Mouse (Mus musculus) liver, embryonic 13.5 days (tissue): Measurements from ENCODE around the gene Wfdc13. TPM values are rescaled to one million over a fixed set of nuclear protein-coding genes. Genes with fewer than 3 reads are reported as not detected.

Experiments used
- ATAC-seq: fragments of 200-750 bp; cut with Nextera tagmentation; 2 replicates; pipeline ENCODE4 v1.8.0; 2017; ENCODE audit warnings: low read depth, mild to moderate bottlenecking, moderate number of reproducible peaks, moderate library complexity
- DNase-seq: peaks from one replicate; pipeline ENCODE4 v3.0.0; 2022
- H3K27ac ChIP-seq: fragments of 300-500 bp; sonication (generic); 2 replicates; pipeline ENCODE4 v1.5.1; 2015; ENCODE audit warnings: moderate library complexity, mild to moderate bottlenecking, inconsistent platforms
- H3K27me3 ChIP-seq: fragments of 300-500 bp; sonication (generic); 2 replicates; pipeline ENCODE4 v1.6.1; 2015; ENCODE audit warnings: mild to moderate bottlenecking, inconsistent platforms
- H3K36me3 ChIP-seq: fragments of 300-500 bp; sonication (generic); 2 replicates; pipeline ENCODE4 v1.6.1; 2015; ENCODE audit warnings: mild to moderate bottlenecking, inconsistent platforms
- H3K4me1 ChIP-seq: fragments of 300-500 bp; sonication (generic); replicated peaks from 2 replicates; pipeline ENCODE4 v1.6.1; 2015; ENCODE audit warnings: inconsistent platforms
- H3K4me2 ChIP-seq: fragments of 300-500 bp; sonication (generic); 2 replicates; pipeline ENCODE4 v1.6.1; 2015; ENCODE audit warnings: inconsistent platforms, mild to moderate bottlenecking, moderate library complexity
- H3K4me3 ChIP-seq: fragments of 300-500 bp; sonication (generic); replicated peaks from 2 replicates; pipeline ENCODE4 v1.5.1; 2015; ENCODE audit warnings: mild to moderate bottlenecking, inconsistent platforms
- H3K9ac ChIP-seq: fragments of 300-500 bp; sonication (generic); 2 replicates; pipeline ENCODE4 v1.6.1; 2015; ENCODE audit warnings: mild to moderate bottlenecking, inconsistent platforms
- H3K9me3 ChIP-seq: fragments of 300-500 bp; sonication (generic); replicated peaks from 2 replicates; pipeline ENCODE4 v1.6.1; 2016; ENCODE audit warnings: inconsistent platforms
- WGBS: fragments of 180-500 bp; shearing (Covaris S2); methylation state at CpG from one replicate; pipeline ENCODE4 v1.1.7; 2015; ENCODE audit not compliant: insufficient replicate concordance; 5-methylcytosine and 5-hydroxymethylcytosine counted together
- polyA plus RNA-seq: library from polyadenylated mRNA; unstranded; fragments of >200 nt; fragmentation: Nextera tagmentation; extraction: Ambion mirVana; gene quantifications from 2 replicates; pipeline ENCODE4 v1.2.1, GENCODE M21; 2015

Gene Wfdc13
- polyA plus RNA-seq, 1 experiment from 2014 or later = not detected

DNA sequence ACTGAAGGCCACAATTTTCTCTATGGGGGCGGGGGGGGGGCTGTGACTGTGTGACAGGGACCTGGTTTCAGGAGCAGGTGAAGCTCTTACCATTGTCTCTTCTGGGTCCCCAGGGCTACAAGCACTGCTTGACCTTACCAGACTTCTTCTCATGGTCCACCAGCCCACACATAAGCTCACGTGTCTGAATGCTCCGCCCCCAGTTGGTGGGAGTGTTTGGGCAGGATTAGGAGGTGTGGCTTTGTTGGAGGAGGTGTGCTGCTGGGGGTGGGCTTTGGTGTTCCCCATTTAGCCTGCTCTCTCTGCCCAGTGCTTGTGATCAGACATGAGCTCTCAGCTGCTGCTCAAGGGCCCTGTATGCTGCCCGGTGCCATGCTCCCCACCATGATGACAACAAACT lies 38.4 kb downstream of the Wfdc13 start:
- ATAC-seq (no peak), DNase-seq (no peak)
- H3K36me3 ChIP-seq = no peaks in the 10 kb centered on the region
- no peak overlapping the region for H3K27ac ChIP-seq
- H3K4me1 ChIP-seq = no peaks in the 10 kb centered on the region
- WGBS = 49% methylated on average over 4 of the region's 4 CpGs
- no peak overlapping the region for H3K4me2 ChIP-seq
- H3K4me3 ChIP-seq = no peak overlapping the region
- no peak overlapping the region for H3K9ac ChIP-seq
- H3K9me3 ChIP-seq = no peaks in the 10 kb centered on the region
- H3K27me3 ChIP-seq = no peaks in the 10 kb centered on the region

DNA sequence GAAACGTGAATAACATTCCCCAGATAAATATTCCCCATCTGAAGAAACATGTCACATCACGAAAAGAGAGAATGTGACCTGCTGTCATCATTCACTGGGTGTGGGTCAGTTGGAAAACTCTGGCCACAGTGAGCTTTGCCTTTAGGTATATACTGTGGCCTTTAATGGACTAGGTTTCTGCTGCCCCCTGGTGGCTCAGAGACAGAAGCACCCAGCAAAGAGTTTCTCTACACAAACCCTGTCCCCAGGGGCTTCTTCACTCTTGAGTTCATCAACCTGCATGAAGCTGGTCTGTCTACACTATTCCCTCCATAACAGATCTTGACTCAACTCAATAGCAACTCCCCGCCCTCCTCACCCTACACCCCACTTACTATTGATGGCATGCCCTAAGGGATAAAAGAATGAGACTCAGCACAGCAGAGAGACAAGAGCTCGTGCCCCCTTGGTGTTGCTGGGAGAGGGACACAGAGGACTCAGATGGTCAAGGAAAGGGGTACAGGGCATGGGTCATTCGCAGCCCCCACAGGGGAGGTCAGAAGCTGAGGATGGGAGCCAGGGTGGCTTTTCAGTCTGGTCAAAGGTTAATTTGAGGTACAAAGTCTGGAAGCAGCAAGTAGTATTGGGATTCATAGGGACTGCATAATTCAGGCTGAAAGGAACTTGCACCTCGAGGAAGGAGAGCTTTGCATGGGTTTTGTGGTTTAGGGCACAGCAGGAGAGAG lies 41.1 kb downstream of the Wfdc13 start:
- Histone ChIP-seq H3K27ac (no peak overlapping the region), H3K9me3 (no peaks in the 10 kb centered on the region), H3K4me2 (no peak overlapping the region), H3K4me1 (no peaks in the 10 kb centered on the region), H3K9ac (no peak overlapping the region), H3K27me3 (no peaks in the 10 kb centered on the region), H3K4me3 (no peak overlapping the region), H3K36me3 (no peaks in the 10 kb centered on the region)
- 14% methylated on average over 6 of the region's 6 CpGs for WGBS
- DNase-seq (peak; percentile 28), ATAC-seq (peak; percentile 51; the same call in 1 of the 2 replicates)

DNA sequence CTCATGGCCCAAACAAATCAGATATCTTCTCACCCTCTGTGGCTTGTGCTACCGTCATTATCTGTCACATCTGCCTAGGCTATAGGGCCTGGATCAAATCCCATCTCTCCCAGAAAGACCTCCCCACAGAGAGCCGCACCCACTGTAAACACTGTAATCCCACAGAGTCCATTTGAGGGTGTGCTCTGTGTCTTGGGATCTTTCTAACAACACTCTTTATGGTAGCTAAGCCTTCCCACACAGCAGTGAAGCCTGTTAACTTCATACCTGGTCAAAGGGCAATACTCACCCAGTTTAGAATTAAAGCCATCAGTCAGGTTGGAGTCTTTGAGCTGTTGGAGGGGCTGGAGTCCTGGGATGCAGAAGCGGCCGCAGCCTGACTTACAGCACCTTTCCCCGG lies 46.8 kb downstream of the Wfdc13 start:
- no peak overlapping the region for H3K4me2 ChIP-seq
- H3K27me3 ChIP-seq = no peaks in the 10 kb centered on the region
- H3K36me3 ChIP-seq = no peaks in the 10 kb centered on the region
- no peaks in the 10 kb centered on the region for H3K9me3 ChIP-seq
- WGBS = 65% methylated on average over 5 of the region's 5 CpGs
- ATAC-seq (no peak), DNase-seq (no peak)
- no peaks in the 10 kb centered on the region for H3K4me1 ChIP-seq
- no peak overlapping the region for H3K4me3 ChIP-seq
- H3K9ac ChIP-seq = no peak overlapping the region
- no peak overlapping the region for H3K27ac ChIP-seq

DNA sequence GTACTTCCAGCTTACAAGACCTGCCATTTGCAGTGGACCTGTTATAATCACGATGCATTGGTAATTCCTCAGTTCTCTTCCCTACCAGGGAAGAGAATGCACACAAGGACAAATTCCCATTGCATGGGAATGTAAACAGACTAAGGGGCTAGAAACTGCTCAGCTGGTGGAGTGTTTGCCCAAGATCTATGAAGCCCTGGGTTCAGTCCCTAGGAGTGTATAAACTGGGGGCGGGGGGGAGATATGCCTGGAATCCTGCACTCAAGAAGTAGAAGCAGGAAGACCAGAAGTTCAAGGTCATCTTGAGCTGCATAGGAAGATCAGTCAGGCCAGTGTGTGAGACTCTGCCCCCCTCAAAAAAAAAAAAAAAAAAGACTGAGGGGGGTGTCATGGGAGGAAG lies 48.4 kb downstream of the Wfdc13 start:
- Histone ChIP-seq H3K9ac (no peak overlapping the region), H3K36me3 (no peaks in the 10 kb centered on the region), H3K4me1 (no peaks in the 10 kb centered on the region), H3K4me2 (no peak overlapping the region), H3K9me3 (no peaks in the 10 kb centered on the region), H3K27ac (no peak overlapping the region), H3K27me3 (0 out of 2 replicates have a peak, but pooled peaks cover 3% of the 10 kb centered on the region), H3K4me3 (no peak overlapping the region)
- DNase-seq = no peak
- WGBS = 68% methylated on average over 2 of the region's 2 CpGs
- no peak for ATAC-seq

DNA sequence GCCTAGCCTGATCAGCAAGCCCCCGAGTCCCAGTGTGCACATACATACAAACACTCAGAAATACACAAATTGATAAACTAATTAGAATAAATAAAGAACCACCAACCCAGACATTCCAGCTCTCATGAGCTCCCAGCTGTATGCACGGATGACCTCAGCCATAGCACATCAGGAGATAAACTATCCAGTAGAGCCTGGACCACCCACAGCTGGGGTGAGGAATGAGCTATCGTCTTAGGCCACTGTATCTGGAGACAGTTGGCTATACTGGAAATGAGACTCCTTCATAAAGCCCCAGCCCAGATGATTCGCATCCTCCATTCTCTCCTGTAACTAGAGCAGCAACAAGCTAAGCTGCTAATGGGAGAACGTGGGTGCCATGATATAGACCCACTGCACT lies 49.9 kb downstream of the Wfdc13 start:
- H3K4me2 ChIP-seq = no peak overlapping the region
- no peaks in the 10 kb centered on the region for H3K4me1 ChIP-seq
- 65% methylated on average over 5 of the region's 5 CpGs for WGBS
- DNase-seq (no peak), ATAC-seq (no peak)
- H3K9ac ChIP-seq = no peak overlapping the region
- H3K9me3 ChIP-seq = no peaks in the 10 kb centered on the region
- no peak overlapping the region for H3K27ac ChIP-seq
- H3K4me3 ChIP-seq = no peak overlapping the region
- peaks cover 10% of the 10 kb centered on the region; the same call in 1 of the 2 replicates for H3K27me3 ChIP-seq
- no peaks in the 10 kb centered on the region for H3K36me3 ChIP-seq

DNA sequence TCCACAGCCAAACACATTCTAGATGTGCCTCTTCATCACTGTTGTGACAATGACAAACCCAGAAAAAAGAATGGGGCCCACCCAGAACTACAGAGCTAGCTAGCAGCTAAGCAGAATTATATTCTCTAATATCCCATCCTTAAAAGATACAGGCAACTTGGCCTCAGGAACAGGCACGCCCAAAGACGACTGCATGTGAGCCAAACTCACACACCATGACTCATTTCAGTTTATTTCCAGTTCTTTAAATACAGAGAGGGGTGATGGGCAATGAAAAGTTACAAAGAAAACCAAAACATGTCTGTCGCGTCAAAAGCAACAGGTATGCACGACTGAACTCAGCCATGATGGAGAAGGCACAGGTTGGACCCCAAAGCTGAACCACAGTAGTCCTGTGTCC lies 50.5 kb downstream of the Wfdc13 start:
- Histone ChIP-seq H3K9ac (no peak overlapping the region), H3K4me3 (no peak overlapping the region), H3K27me3 (peaks cover 14% of the 10 kb centered on the region; the same call in 1 of the 2 replicates), H3K36me3 (no peaks in the 10 kb centered on the region), H3K27ac (no peak overlapping the region), H3K4me2 (no peak overlapping the region), H3K9me3 (no peaks in the 10 kb centered on the region), H3K4me1 (no peaks in the 10 kb centered on the region)
- no peak for DNase-seq
- ATAC-seq = no peak
- 66% methylated on average over 5 of the region's 5 CpGs for WGBS

Other genes starting within 250 kb of the Wfdc13 start
- gene Sdc4, start 241.2 kb upstream of the Wfdc13 start, polyA plus RNA-seq = 33.6 and 37.0 TPM in 2 replicates
- 28.5 and 33.2 TPM in 2 replicates for gene Sys1, start 228.1 kb upstream of the Wfdc13 start, polyA plus RNA-seq
- 5.3 and 5.7 TPM in 2 replicates for gene Gm20458, start 224.1 kb upstream of the Wfdc13 start, polyA plus RNA-seq
- not detected in 2 replicates for gene Trp53tg5, start 211.4 kb upstream of the Wfdc13 start, polyA plus RNA-seq
- 0.79 and 1.9 TPM in 2 replicates for gene Dbndd2, start 199.0 kb upstream of the Wfdc13 start, polyA plus RNA-seq
- gene Pigt, start 187.6 kb upstream of the Wfdc13 start, polyA plus RNA-seq = 22.3 and 23.8 TPM in 2 replicates
- 1.2 and 1.9 TPM in 2 replicates for gene Wfdc2, start 122.7 kb upstream of the Wfdc13 start, polyA plus RNA-seq
- not detected in 2 replicates for gene Spint3, start 111.6 kb upstream of the Wfdc13 start, polyA plus RNA-seq
- gene Wfdc6a, start 99.7 kb upstream of the Wfdc13 start, polyA plus RNA-seq = 0.13 and 0.19 TPM in 2 replicates
- not detected in 2 replicates for gene Eppin, start 91.5 kb upstream of the Wfdc13 start, polyA plus RNA-seq
- gene Wfdc6b, start 71.6 kb upstream of the Wfdc13 start, polyA plus RNA-seq = not detected in 2 replicates
- not detected in 2 replicates for gene Wfdc8, start 71.5 kb upstream of the Wfdc13 start, polyA plus RNA-seq
- not detected in 2 replicates for gene Wfdc16, start 46.3 kb upstream of the Wfdc13 start, polyA plus RNA-seq
- not detected in 2 replicates for gene Wfdc10, start 29.1 kb upstream of the Wfdc13 start, polyA plus RNA-seq
- gene Wfdc9, start 28.5 kb upstream of the Wfdc13 start, polyA plus RNA-seq = not detected in 2 replicates
- gene Wfdc11, start 11.0 kb upstream of the Wfdc13 start, polyA plus RNA-seq = not detected in 2 replicates
- gene Spint4, start 13.4 kb downstream of the Wfdc13 start, polyA plus RNA-seq = not detected in 2 replicates
- gene Spint5, start 30.2 kb downstream of the Wfdc13 start, polyA plus RNA-seq = not detected in 2 replicates
- gene Wfdc3, start 60.8 kb downstream of the Wfdc13 start, polyA plus RNA-seq = 0.93 and 1.0 TPM in 2 replicates
- gene Dnttip1, start 60.9 kb downstream of the Wfdc13 start, polyA plus RNA-seq = 47.3 and 49.8 TPM in 2 replicates
- gene Ube2c, start 84.8 kb downstream of the Wfdc13 start, polyA plus RNA-seq = 762 and 764 TPM in 2 replicates
- gene Tnnc2, start 94.9 kb downstream of the Wfdc13 start, polyA plus RNA-seq = 5.1 and 8.4 TPM in 2 replicates
- 4.1 TPM in 2 replicates for gene Snx21, start 100.7 kb downstream of the Wfdc13 start, polyA plus RNA-seq
- 18.8 and 20.3 TPM in 2 replicates for gene Acot8, start 119.8 kb downstream of the Wfdc13 start, polyA plus RNA-seq
- gene Zswim3, start 120.0 kb downstream of the Wfdc13 start, polyA plus RNA-seq = 4.3 and 5.1 TPM in 2 replicates
- 6.2 and 6.9 TPM in 2 replicates for gene Zswim1, start 137.6 kb downstream of the Wfdc13 start, polyA plus RNA-seq
- not detected in 2 replicates for gene Spata25, start 143.4 kb downstream of the Wfdc13 start, polyA plus RNA-seq
- gene Ctsa, start 147.8 kb downstream of the Wfdc13 start, polyA plus RNA-seq = 65.4 and 69.2 TPM in 2 replicates
- 2.4 and 2.5 TPM in 2 replicates for gene Neurl2, start 148.3 kb downstream of the Wfdc13 start, polyA plus RNA-seq
- 7.7 and 8.3 TPM in 2 replicates for gene Pltp, start 172.6 kb downstream of the Wfdc13 start, polyA plus RNA-seq
- 45.5 and 48.3 TPM in 2 replicates for gene Pcif1, start 194.2 kb downstream of the Wfdc13 start, polyA plus RNA-seq
- gene Zfp335, start 226.7 kb downstream of the Wfdc13 start, polyA plus RNA-seq = 5.4 and 6.1 TPM in 2 replicates